Comparison of ENCODE assay signal across 17 mouse cellular contexts in genomic region chr5:143477901-143478300, GRCm38 (mm10).
"Had no signal": no experiment of that assay in that cellular context is flagged by ENCODE, and none has a peak within 500 bp of the region (broad histone marks: within the 10 kb centered on the region; RNA-seq: fewer than 3 reads in every experiment).

No protein-coding gene starts in this region.

- H3K27ac ChIP-seq: lung, embryonic 15.5 days; macrophage; midbrain, embryonic 13.5 days; midbrain, embryonic 15.5 days; neural tube, embryonic 12.5 days; stomach, embryonic 15.5 days had no signal

- H3K27me3 ChIP-seq: lung, embryonic 15.5 days; megakaryocyte, embryonic 14.5 days; midbrain, embryonic 13.5 days; midbrain, embryonic 15.5 days; neural tube, embryonic 12.5 days; stomach, embryonic 15.5 days had no signal

- ATAC-seq: liver, postnatal 0 days; lung, postnatal 0 days; midbrain, embryonic 13.5 days; midbrain, embryonic 15.5 days had no signal

- H3K9me3 ChIP-seq: lung, embryonic 15.5 days; megakaryocyte, embryonic 14.5 days; midbrain, embryonic 13.5 days; midbrain, embryonic 15.5 days; neural tube, embryonic 12.5 days; stomach, embryonic 15.5 days had no signal

- H3K4me2 ChIP-seq: lung, embryonic 15.5 days; midbrain, embryonic 11.5 days; midbrain, embryonic 13.5 days; midbrain, embryonic 15.5 days; neural tube, embryonic 12.5 days; stomach, embryonic 15.5 days had no signal

- DNase-seq: liver, postnatal 0 days; lung, adult 2 months; lung, postnatal 14 days; lung, postnatal 36 days; right cerebral cortex, postnatal 14 days; thymus, adult 18-20 months; thymus, postnatal 14 days; thymus, postnatal 36 days had no signal

- H3K9ac ChIP-seq: liver, postnatal 0 days; lung, embryonic 15.5 days; midbrain, embryonic 13.5 days; midbrain, embryonic 15.5 days; neural tube, embryonic 12.5 days; stomach, embryonic 15.5 days had no signal

- H3K4me1 ChIP-seq: lung, embryonic 15.5 days; midbrain, embryonic 13.5 days; midbrain, embryonic 15.5 days; neural tube, embryonic 12.5 days; stomach, embryonic 15.5 days had no signal

- H3K4me3 ChIP-seq: lung, embryonic 15.5 days; megakaryocyte, embryonic 14.5 days; midbrain, embryonic 13.5 days; midbrain, embryonic 15.5 days; neural tube, embryonic 12.5 days; stomach, embryonic 15.5 days had no signal
